Mouse (Mus musculus): ENCODE results near the gene Gbe1. TPM values are rescaled to one million over a fixed set of nuclear protein-coding genes. Genes with fewer than 3 reads are reported as not detected.

Gene Gbe1
- total RNA-seq (2023), result 10 to 100 TPM; 48.6 to 50.7 TPM

DNA sequence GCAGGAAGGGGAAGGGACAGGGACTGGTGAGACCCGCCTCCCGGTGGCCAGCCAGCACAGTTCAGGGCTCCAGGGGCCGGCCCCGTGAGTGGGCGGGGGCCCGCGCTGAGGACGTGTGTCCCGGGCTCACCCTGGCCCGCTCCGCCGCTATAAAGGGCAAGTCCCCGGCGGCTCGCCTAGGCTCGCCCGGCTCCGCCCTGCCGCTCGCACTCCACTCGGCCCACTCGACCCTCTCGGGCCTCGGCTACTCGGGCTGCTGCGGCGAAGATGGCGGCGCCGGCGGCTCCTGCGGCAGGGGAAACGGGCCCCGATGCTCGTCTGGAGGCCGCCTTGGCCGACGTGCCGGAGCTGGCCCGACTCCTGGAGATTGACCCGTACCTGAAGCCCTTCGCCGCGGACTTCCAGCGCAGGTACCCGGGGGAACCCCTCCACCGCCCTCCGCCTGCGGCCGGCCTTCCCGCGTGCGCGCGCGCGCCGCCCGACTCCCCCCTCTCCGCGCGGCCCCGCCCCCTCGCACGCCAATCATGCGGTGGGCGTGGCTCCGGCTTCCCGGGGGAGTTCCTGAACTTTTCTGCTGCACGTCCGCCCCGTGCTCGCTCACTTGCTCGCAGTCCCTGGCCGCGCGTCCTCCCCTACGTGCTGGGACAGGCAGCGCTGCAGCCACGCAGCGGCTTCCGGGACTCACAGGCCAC, at the start of gene Gbe1:
TSS of gene Gbe1 (plus strand) at position 64 of the 692 bp plus-strand sequence.

All from neutrophil, adult 83 days (primary cell).